Mouse (Mus musculus) layer of hippocampus, postnatal 10 days (tissue): ENCODE results near the gene Eid1. TPM values are rescaled to one million over a fixed set of nuclear protein-coding genes. Genes with fewer than 3 reads are reported as not detected.

Source experiments
- DNase-seq, 2 experiments: peaks; one replicate each; pipeline ENCODE4 v3.0.0; 2021; ENCODE audit warnings: low spot score in 2 of 2
- total RNA-seq, 2 experiments: library from RNA; stranded (reverse); gene quantifications; 2 replicates each; pipeline ENCODE4 v1.2.3; 2021

Eid1 gene
- total RNA-seq, 2 experiments from 2014 or later: 463 to 466 TPM

- no peak for DNase-seq
These were observed 5.7 kb upstream of the Eid1 start for GRCm38 (mm10) chr2:125667184-125667583.

DNA sequence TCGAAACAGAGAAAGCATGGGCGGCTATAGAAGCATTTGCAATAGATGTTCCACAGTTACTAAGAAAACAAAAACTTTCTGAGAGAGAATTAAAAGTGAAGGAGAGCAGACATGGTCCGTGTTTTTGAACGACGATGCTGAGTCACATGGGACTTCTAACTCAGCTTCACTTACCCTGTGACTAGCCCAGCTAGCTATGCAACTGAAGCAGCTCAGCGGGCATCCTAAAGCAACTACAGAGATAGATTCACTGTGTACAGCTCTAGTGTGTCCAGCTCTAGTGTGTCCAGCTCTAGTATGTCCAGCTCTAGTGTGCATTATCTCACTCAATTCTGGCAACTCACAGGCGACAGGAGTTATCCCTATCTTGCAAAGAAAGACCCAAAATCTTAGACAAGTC, 5.2 kb upstream of the Eid1 start:
- DNase-seq: no peak

DNA sequence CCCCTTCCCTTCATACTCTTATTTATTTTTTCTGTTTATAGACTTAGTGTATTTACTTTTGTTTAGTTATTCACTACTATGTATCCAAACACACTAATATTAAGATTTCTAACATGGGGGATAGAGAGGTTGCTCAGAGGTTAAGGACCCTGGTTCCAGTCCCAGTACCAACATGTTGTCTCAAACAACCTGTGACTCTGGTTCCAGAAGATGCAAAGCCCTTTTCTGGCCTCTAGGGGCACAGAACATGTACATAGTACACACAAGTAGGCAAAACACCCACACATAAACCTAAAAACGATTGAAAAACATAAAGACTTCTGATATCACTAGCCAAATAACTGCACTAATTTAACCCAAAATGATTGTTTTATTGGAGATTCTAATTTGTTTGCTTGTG, 2.0 kb upstream of the Eid1 start:
- DNase-seq: no peak

DNA sequence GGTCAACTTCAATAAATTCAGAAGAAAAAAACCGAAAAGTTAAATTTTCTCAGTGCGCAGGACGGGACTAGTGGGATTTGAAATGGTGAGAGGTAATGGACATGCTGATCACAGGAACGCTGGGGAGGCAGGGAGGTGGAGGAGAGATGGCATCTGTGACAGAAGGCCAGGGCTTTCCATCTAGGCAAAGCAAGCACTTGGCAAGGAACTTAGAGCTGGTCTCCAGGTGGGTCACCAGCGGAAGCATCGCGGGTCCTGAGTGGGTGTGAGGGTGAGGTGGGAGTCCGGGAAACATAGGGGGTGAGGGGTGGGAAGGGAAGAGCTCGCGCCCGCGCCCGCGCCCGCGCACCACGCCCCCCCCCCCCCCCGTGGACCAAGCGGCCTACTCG, 333 bp upstream of the Eid1 start:
- DNase-seq: no peak

DNA sequence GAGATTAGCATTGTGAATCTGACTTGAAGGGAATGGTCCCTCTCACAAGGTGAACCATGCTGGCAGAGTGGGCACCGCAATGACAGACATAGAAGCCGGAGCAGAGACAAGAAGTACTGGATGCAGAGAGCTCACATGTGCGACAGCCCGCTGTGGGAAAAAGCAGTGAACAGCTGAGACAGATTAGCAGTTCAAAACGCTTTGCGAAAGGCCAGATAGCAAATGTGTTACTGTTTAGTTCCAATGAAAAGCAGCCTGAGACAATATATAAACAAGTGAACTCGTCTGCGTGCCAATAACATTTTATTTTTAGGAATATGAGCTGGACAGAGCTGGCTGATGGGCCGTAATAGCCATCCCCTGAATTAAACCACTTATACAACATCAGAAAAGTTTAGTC, 8.9 kb downstream of the Eid1 start:
- no peak for DNase-seq

- DNase-seq: no peak
These were observed 11.0 kb downstream of the Eid1 start for GRCm38 (mm10) chr2:125683895-125684294.

- DNase-seq: peak in 1 of 2 experiments; percentile 23
These were observed 11.9 kb downstream of the Eid1 start for GRCm38 (mm10) chr2:125684559-125685440.

DNA sequence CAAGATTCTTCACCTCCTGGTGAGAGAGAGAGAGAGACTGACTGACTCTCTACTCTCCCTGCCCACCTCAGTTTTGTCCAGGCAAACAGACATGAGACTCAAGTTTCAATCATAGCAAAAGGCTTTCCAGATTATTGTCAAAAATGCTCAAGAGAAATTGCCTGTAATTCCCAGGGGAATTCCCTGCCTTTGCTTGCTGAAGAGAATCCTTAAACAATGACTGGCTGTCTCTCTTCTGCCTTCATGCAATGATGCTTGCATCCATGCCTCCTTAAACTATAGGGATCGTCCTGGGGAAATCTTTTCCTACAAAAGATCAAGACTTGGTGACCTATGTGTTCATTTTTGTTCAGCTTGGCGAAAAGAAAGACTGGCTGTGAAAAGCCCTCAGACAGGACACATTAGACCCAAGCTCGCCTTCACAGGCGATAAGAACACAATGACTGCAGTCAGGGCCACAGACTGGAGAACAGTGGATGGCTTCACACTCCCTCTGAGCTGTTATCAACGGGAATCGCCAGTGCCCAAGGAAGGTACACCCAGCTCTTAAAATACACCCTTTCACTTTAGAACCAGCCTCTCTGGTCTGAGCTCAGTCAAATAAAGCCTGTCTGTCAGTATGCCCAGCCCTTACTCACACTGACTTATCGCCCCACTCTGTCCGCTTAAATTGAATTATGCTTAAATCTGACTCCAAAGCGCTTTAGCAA, 12.7 kb downstream of the Eid1 start:
- no peak for DNase-seq

DNA sequence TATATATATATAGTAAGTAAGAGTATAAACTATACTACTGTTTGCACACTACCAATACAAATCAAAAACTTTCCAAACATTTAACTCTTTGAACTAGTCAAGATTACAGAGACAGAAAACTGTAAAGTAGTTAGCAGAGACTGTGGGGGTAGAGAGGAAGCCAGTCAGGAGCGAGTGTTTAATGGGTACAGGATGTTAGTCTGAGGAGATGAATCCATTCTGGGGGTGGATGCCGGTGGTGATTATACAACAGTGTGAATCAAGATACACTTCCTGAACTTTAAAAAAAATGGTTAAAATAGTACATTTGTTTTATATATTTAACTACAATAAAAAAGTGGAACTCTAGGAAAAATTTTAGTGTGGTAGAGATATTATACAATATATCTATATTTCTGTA, 19.1 kb downstream of the Eid1 start:
- no peak for DNase-seq

DNA sequence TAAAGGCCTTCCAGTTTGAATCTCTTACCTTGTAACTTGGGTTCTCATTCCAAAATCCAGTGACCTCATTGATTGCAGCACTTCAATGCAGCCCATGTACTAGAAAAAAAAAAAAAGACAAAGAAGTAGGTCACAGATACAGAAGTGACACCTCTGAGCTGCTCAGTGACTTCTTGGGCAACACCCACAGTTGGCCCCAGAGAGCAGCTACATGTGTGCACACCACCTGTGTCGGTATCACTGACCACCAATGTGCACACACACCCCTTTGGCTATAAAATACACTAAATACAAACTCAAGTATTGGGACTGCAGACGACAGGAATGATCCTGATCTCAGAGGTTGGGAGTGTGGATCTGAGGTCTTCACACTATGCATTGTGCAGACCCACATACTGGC, 21.9 kb downstream of the Eid1 start:
- DNase-seq: no peak

- no peak for DNase-seq
These were observed 23.3 kb downstream of the Eid1 start for GRCm38 (mm10) chr2:125696219-125696618.

DNA sequence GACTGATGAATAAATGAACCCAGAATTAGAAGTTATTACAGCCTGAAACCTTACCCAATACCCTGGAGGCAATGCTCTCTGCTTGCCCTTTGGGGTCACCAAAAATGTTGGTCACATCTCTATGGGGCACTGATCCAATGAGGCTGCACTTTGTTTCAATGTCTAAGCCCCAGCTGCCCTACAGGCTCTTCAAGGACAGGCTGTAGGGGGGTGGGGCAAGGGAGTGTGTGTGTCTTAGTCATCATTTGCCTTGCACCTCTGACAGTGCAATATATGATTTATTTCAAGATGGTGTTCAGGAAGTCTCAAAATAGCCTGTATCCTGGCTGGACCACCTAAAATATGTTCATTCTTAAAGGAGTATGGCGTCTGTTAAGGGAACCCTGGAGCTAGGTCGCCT, 28.7 kb downstream of the Eid1 start:
- DNase-seq: no peak

DNA sequence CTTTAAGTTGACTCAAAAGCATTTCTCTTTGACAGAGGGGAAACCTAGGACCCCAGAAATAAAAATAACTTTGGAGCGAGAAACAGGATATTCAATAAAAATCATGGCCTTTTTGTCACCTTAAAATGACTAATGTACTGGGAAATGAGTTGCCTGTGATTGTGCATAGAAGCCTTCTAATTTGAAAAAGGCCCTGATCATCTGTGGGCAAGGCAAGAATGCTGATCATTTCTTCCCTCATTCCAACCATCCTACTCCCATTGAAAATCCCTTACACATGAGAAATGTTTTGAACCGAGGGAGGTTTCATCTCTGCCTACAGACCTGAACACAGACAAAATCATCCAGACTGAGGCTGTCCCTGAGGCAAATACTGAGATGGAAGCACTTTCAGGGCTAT, 30.0 kb downstream of the Eid1 start:
- no peak for DNase-seq

DNA sequence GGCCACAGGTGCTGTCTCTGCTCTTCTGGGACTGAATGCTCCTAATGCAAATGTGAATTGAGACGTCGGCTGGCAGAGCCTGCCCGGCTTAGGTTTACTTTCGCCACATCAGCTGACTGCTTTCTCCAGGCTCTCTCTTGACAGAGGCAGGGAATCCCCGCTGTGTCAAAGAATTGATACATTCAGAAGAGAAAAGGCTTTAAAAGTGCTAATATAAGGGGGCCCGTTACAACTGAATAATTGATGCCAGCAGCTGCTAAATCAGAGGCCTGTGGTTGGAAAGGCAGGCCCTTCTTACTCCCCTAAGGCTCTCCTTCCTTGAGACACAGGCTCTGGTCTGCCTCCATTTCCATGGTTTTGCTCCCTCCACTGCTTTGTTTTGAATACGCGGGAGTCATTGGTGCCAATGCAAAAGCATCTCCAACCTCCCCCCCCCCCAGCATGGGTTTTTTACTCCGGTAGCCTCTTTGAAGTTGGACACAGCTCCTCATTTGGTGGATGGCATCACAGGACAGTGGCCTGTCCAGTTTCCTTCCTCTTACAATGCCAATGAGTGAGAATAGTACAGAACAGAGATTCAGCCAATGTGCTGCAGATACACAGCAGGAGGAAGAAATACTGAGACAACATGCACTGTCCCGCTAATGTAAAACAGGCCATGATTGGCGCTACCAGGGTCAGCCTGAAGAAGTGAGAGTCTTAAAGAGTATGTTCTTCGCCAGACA, 32.2 kb downstream of the Eid1 start:
- DNase-seq: no peak

- DNase-seq: no peak
These were observed 33.6 kb downstream of the Eid1 start for GRCm38 (mm10) chr2:125706510-125706921.

DNA sequence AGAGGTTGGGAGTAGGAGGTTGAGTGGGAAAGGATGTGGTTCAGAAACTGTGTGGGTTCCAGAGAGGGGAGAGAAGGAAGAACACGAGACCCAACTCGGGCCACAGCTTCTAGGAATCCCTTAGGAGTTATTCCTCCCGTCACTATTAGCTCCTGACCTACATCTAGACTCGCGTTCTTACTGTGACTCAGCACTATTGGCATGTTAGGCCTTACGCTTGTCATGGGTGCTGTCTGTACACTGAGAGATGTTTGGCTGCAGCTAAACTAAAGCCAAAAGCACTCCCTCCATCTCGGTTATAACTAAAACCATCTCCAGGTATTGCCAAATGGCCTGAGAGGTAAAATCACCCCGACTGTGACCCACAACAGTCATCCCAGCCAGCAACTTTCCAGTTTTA, 43.7 kb downstream of the Eid1 start:
- no peak for DNase-seq

DNA sequence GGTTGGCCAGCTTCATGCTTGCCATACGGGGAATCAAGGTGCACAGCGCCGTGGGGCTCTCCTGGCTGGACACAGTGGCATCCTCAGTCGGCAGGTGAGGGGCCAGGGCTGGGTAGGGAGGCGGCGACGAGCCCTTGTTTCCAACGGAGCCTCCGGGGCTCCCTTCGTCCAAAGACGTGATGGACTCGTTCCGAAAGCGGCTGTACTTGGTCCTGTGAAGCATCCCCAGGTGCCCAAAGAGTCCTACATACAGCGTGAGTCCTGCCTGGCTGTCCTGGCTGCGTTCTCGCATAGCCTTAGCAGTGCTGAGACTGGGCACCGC, 50.2 kb downstream of the Eid1 start:
- DNase-seq: no peak

DNA sequence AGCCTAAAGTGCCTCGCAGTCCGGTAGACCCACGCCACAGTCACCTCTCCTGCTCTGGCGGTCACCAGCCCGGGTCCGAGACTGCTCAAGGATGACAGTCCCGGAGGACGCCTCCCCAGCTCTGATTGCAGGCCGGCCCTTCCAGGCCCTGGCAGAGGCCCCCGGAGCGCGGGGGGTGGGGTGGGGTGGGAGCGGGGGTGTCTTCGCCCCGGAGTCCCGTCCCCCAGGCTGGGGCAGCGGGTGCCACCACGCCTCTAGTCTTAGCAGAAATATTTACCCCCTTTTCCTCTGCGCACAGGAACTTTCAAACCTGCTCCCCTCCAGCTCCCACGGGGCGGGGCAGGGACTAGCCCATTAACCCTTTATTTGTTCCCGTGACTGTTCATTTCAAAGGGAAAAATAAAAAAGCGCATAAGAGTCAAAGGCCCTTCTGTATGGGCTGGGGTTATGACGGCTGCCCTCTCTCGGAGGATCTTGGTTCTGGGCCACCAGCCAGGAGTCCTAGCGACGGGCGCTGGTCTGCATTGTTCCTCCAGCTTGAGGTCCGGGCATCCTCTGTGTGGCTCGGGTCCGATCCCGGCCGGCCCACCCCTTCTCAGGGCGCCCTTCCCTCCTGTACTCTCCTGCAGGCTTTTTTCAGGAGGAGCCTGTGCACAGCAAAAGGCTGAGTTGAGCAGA, 50.7 kb downstream of the Eid1 start:
- peak; percentile 47 to 64 for DNase-seq

DNA sequence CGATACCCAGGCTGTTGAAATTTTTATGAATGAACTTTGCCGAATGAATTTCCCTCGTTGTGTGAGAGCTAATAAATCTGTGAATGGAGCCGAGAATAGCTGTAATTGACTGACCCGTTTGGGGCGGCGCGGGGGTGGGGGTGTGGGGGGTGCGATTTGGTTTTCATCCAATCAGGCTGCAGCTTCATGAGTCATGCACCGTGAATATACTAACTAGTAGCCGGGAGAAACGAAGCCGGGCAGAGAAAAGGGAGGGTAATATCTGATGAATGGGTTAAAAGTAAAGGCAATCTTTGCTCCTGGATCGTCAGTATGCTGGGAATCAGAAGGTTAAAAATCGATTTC, 51.2 kb downstream of the Eid1 start, which contains the start of gene Shc4:
TSS of gene Shc4 (minus strand) at position 63 of the 345 bp plus-strand sequence.
- peak in 1 of 2 experiments; percentile 36 for DNase-seq
